Mouse (Mus musculus) right cerebral cortex, postnatal 25 days (tissue): ENCODE measurements around the gene Katnbl1.
A peak's percentile ranks its signal among the peaks of the same experiment; 100 is the strongest.
"Not testable (repeated sequence)": the region's sequence is repeated elsewhere in the genome, so short reads cannot be mapped to it uniquely, and the experiment has no call there.

ENCODE experiments used
- DNase-seq: peaks from one replicate; pipeline ENCODE4 v3.0.0; 2022

Gene Katnbl1

GRCm38 (mm10) chr2:112393958-112394357 lies 14.9 kb downstream of the Katnbl1 start:
- no peak for DNase-seq

GRCm38 (mm10) chr2:112396649-112397048 lies 17.6 kb downstream of the Katnbl1 start:
- no peak for DNase-seq

- no peak for DNase-seq
These were observed 28.0 kb downstream of the Katnbl1 start for GRCm38 (mm10) chr2:112407030-112407429.

GRCm38 (mm10) chr2:112425308-112425707 lies 46.3 kb downstream of the Katnbl1 start:
- DNase-seq = no peak

- DNase-seq = not testable (repeated sequence)
These were observed 49.5 kb downstream of the Katnbl1 start for GRCm38 (mm10) chr2:112428534-112428933.

GRCm38 (mm10) chr2:112429665-112430064 lies 50.7 kb downstream of the Katnbl1 start:
- DNase-seq = no peak

- DNase-seq = no peak
These were observed 51.4 kb downstream of the Katnbl1 start for GRCm38 (mm10) chr2:112430403-112430802.

- no peak for DNase-seq
These were observed 53.5 kb downstream of the Katnbl1 start for GRCm38 (mm10) chr2:112432523-112432922.

- no peak for DNase-seq
These were observed 54.3 kb downstream of the Katnbl1 start for GRCm38 (mm10) chr2:112433359-112433758.

GRCm38 (mm10) chr2:112436292-112436691 lies 57.3 kb downstream of the Katnbl1 start:
- DNase-seq = no peak

GRCm38 (mm10) chr2:112437589-112437988 lies 58.6 kb downstream of the Katnbl1 start:
- no peak for DNase-seq

GRCm38 (mm10) chr2:112443491-112443890 lies 64.5 kb downstream of the Katnbl1 start:
- peak; percentile 42 for DNase-seq

- DNase-seq = no peak
These were observed 66.5 kb downstream of the Katnbl1 start for GRCm38 (mm10) chr2:112445511-112445910.

GRCm38 (mm10) chr2:112448046-112448445 lies 69.0 kb downstream of the Katnbl1 start:
- not testable (repeated sequence) for DNase-seq

GRCm38 (mm10) chr2:112448510-112449059 lies 69.6 kb downstream of the Katnbl1 start:
- no peak for DNase-seq

- DNase-seq = no peak
These were observed 70.7 kb downstream of the Katnbl1 start for GRCm38 (mm10) chr2:112449597-112450296.

- not testable (repeated sequence) for DNase-seq
These were observed 73.5 kb downstream of the Katnbl1 start for GRCm38 (mm10) chr2:112452513-112452912.

- no peak for DNase-seq
These were observed 75.3 kb downstream of the Katnbl1 start for GRCm38 (mm10) chr2:112454125-112454861.

GRCm38 (mm10) chr2:112454862-112455564 lies 76.0 kb downstream of the Katnbl1 start, which contains the start of gene Emc7:
Emc7 (plus strand) TSS chr2:112454997.
- peak; percentile 98 for DNase-seq

GRCm38 (mm10) chr2:112460557-112460956 lies 81.5 kb downstream of the Katnbl1 start:
- DNase-seq = no peak
